Mouse (Mus musculus): ENCODE measurements around the gene Tnfsf4.

Tnfsf4 gene

DNA sequence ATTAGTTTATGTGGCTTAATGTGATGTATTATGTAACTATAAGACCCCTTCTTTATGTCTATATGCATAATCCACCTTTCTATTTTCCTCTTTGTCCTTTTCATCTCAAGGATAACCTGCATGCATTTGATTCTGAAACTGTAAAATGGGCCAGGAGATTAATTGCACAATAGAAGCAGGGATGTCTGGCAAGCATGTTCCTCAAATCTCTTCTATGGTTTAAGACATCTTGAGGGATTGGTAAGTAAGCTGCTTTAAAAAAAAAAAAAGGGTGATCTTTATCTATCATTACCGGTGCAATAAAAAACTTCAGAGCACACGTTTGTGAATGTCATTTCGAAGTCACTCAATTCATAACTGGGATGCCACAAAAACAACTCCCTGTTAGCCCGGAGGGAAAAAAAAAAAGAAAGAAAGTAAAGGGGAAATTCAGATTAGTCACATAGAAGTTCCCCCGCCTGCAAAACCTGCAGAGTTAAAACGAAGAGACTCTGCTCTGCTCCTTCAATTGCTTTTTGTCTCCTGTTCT is at the start of gene Tnfsf4:
Gene Tnfsf4 (plus strand): TSS at position 479 of the 529 bp plus-strand sequence.
- DNase-seq (ENCODE audit: low spot score in 2 of 2), result no peak

DNA sequence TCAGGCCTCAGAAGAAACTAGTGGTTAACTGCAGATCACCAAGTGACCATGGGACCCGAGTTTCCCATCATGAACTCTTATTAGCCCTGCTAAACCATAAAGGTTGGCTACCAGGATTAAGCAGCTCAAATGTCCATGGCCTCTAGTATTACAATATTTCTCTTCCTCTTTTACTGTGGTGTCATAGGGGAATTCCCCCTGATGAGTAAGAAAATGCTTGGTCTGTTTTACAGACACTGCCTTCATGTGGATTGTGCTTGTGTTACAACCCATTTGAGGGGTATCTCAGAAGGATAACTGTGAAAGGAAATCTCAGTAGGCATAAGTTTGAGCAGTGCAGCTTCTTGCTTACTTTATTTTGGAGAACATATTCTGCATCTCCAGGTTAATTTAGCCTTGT is 44.2 kb upstream of the Tnfsf4 start:
- no peak for DNase-seq (ENCODE audit: low spot score in 2 of 2)

- no peak for DNase-seq (ENCODE audit: low spot score in 2 of 2)
Measured at GRCm38 (mm10) chr1:161365006-161365405, 30.2 kb upstream of the Tnfsf4 start.

DNA sequence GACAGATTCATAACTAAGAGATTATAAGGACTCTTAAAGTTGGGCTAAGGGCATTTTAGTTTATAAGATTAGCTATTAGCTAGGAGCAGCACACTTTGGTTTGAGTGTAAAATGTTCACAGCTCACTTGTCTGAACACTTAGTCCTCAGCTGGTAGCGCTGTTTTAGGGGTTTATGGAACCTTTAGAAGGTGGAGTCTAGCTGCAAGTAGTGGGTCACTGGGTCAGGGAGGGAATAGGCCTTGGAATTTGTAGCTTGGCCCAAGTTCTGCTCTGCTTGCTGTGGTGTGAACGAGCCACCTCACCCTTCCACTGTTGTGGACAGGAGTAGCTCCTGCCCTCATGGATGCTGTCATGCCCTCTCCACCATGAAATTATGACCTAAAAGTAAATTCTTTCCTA is 23.3 kb upstream of the Tnfsf4 start:
- no peak for DNase-seq (ENCODE audit: low spot score in 2 of 2)

- DNase-seq (ENCODE audit: low spot score in 2 of 2), result no peak
Measured at GRCm38 (mm10) chr1:161375866-161376265, 19.3 kb upstream of the Tnfsf4 start.

DNA sequence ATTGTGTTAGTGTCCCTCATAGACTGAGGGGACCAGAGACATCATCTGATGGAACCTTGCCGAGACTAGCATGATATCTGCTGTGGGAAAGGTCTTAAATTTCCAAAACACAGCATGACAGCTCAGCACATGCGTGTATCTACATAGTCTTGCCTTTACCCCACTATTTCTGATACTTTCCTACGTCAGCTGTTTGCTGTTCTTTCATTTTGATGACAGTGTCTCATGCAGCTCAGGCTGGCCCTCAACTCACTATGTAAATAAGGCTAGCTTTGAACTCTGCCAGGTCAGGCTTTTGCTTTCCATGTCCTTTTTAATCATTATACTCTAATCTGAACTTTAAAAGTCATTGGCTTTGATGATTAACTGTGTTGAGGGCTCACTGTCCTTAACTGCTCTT is 16.6 kb upstream of the Tnfsf4 start:
- no peak for DNase-seq (ENCODE audit: low spot score in 2 of 2)

- DNase-seq (ENCODE audit: low spot score in 2 of 2), result no peak
Measured at GRCm38 (mm10) chr1:161379685-161380424, 15.4 kb upstream of the Tnfsf4 start.

GRCm38 (mm10) chr1:161380425-161380780 is 14.8 kb upstream of the Tnfsf4 start:
- DNase-seq (ENCODE audit: low spot score in 2 of 2), result no peak

DNA sequence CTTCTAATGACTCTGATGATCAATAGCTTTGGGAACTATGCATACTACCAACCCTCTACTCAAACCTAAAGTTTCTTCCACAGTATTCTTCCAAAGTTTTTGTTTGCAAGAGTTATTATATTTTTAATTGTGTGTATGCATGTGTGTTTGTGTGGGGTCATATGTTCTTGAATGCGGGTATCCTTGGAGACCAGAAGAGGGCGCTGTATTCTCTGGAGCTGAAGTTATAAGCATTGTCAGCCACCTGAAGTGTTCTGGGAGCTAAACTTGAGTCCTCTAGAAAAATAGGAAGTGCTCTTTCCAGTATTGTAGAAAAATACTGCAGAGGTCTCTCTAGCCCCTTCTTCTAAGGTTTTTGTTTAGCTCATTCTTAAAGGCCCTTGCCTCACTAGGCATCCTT is 5.1 kb upstream of the Tnfsf4 start:
- DNase-seq (ENCODE audit: low spot score in 2 of 2), result no peak

DNA sequence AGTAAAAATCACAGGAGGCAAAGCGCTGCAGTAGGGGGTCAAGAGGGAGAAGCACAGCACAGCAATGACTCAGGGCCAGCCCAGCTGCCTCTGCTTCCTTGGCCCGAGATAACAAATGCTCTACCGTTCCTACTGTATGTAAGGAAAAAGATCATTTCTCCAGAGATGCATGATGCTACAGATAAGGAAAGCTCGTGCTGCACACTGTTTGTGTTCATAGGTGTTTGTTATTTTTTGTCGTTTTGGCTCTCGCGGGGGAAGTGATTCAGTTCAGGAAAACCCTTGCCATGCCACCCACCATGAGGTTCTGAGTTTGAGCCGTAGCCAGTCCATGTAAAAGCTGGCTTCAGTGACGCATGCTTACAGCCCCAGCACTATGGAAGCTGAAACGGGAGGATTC is 2.3 kb upstream of the Tnfsf4 start:
- DNase-seq (ENCODE audit: low spot score in 2 of 2), result no peak

- no peak for DNase-seq (ENCODE audit: low spot score in 2 of 2)
Measured at GRCm38 (mm10) chr1:161395610-161396009, 401 bp downstream of the Tnfsf4 start.

GRCm38 (mm10) chr1:161396351-161396750 is 1.1 kb downstream of the Tnfsf4 start:
- peak in 1 of 2 experiments; percentile 7 for DNase-seq (ENCODE audit: low spot score in 2 of 2)

DNA sequence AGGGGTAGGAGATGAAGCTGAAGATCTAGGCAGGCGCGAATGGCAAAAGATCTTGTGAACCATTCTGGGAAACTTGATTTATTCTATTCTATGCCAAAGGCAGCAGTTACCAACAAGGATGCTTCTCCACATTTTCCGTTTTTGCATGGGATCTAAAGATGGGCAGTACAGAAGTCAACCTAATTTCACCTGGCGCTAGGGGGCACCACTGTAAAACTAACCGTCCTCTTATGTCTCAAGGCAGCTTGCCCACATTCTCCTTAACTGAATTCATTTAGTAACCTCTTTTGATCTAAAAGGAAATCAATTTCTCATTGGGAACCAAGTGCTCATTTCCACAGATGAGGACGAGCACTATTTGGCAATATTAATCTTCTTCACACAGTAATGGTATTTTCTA is 4.9 kb downstream of the Tnfsf4 start:
- peak; percentile 71 to 72 for DNase-seq (ENCODE audit: low spot score in 2 of 2)

DNA sequence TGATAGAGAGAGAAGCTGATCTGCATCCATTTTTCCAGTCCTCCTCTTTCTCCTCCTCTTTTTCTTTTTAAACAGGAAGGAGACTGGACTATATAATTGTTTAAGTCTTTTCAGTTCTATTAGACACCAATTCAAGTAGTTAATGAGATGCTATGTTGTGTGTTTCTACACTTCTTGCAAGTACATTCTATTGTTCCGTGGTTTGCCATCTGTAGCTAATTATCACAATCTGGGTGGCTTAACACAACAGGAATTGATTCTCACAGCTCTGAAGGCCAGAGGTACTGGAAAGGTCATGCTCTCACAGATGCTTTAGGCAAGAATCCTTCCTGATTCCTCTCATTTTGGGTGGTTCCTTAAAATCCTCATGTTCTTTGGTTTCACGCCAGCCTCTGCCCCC is 7.9 kb downstream of the Tnfsf4 start:
- no peak for DNase-seq (ENCODE audit: low spot score in 2 of 2)

- no peak for DNase-seq (ENCODE audit: low spot score in 2 of 2)
Measured at GRCm38 (mm10) chr1:161406480-161406879, 11.3 kb downstream of the Tnfsf4 start.

- DNase-seq (ENCODE audit: low spot score in 2 of 2), result no peak
Measured at GRCm38 (mm10) chr1:161419926-161420325, 24.7 kb downstream of the Tnfsf4 start.

DNA sequence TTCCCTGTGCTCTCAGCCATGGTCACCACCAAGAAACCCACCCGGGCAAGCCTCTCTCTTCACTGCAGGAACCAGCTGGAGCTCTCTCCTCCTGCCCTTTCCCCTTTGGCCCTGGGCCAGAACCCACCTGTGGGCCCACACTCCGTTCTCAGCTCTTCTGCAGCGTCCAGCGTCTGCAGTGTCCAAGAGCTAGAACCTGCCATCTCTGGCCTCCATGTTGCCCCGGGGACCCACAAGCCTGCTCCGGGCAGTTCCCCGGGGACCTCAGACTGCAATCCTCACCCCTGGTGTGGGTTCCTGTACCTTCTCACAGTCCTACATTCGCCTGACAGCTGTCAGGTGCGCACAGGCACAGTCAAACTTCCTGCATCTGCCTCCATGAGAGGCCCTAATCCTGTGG is 25.4 kb downstream of the Tnfsf4 start:
- DNase-seq (ENCODE audit: low spot score in 2 of 2), result no peak

GRCm38 (mm10) chr1:161426277-161427056 is 31.3 kb downstream of the Tnfsf4 start:
- no peak for DNase-seq (ENCODE audit: low spot score in 2 of 2)

GRCm38 (mm10) chr1:161427057-161427311 is 31.8 kb downstream of the Tnfsf4 start:
- DNase-seq (ENCODE audit: low spot score in 2 of 2), result no peak

GRCm38 (mm10) chr1:161435781-161436180 is 40.6 kb downstream of the Tnfsf4 start:
- DNase-seq (ENCODE audit: low spot score in 2 of 2), result no peak

DNA sequence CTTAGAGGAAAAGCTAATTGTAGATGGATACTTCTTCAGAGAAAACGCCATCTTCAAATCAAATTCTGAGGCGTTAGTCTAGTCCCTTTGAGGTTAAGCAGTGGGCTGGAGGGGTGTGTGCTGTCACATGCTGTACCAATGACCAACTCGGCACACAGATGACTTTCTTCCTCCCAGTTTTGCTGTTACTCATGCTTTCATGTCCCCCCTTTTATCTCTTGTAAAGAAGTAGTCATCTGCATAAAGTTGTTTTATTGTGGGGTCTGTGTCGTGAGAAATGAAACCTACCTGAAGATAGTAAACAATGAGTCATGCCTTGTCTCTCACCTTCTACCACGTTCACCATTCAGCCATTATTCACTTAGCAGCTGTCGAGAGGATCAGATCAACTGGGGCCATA is 41.3 kb downstream of the Tnfsf4 start:
- DNase-seq (ENCODE audit: low spot score in 2 of 2), result no peak

- DNase-seq (ENCODE audit: low spot score in 2 of 2), result peak; percentile 56 to 61
Measured at GRCm38 (mm10) chr1:161444858-161445257, 49.6 kb downstream of the Tnfsf4 start.

- DNase-seq (ENCODE audit: low spot score in 2 of 2), result no peak
Measured at GRCm38 (mm10) chr1:161451683-161452245, 56.6 kb downstream of the Tnfsf4 start.
